Mouse (Mus musculus): Measurements from ENCODE around the gene Tns1. TPM values are rescaled to one million over a fixed set of nuclear protein-coding genes. Genes with fewer than 3 reads are reported as not detected.

The Tns1 gene
- polyA plus RNA-seq, 1 experiment = 400 TPM

GRCm38 (mm10) chr1:73954015-73954408, 170.2 kb downstream of the Tns1 start:
- Histone ChIP-seq H3K27ac (ENCODE audit: insufficient read depth, low read depth, low read length) (no peak overlapping the region), H3K27me3 (replicated peaks; ENCODE audit: control insufficient read depth, insufficient read depth, low read length) (no peaks in the 10 kb centered on the region), H3K4me1 (ENCODE audit: control insufficient read depth, insufficient read depth, low read length) (peaks cover 29% of the 10 kb centered on the region), H3K36me3 (ENCODE audit: control insufficient read depth, insufficient read depth, low read length) (peaks cover 21% of the 10 kb centered on the region), H3K4me3 (ENCODE audit: insufficient read depth, low read depth, low read length) (no peak overlapping the region)
- 68% methylated on average over 6 of the region's 6 CpGs for WGBS
- no peak for TF ChIP-seq CTCF (conservative IDR thresholded peaks at IDR 0.05; ENCODE audit: insufficient read depth, insufficient read length, low read depth, low read length)
- TF ChIP-seq POLR2A (IDR thresholded peaks at IDR 0.05; ENCODE audit: low read depth, low read length) = no peak
- peak; percentile 67 for DNase-seq

- Histone ChIP-seq H3K27ac (ENCODE audit: insufficient read depth, low read depth, low read length) (no peak overlapping the region), H3K4me3 (ENCODE audit: insufficient read depth, low read depth, low read length) (no peak overlapping the region), H3K4me1 (ENCODE audit: control insufficient read depth, insufficient read depth, low read length) (peaks cover 29% of the 10 kb centered on the region), H3K27me3 (replicated peaks; ENCODE audit: control insufficient read depth, insufficient read depth, low read length) (no peaks in the 10 kb centered on the region), H3K36me3 (ENCODE audit: control insufficient read depth, insufficient read depth, low read length) (peaks cover 21% of the 10 kb centered on the region)
- no peak for TF ChIP-seq POLR2A (IDR thresholded peaks at IDR 0.05; ENCODE audit: low read depth, low read length)
- 78% methylated on average over 20 of the region's 20 CpGs for WGBS
- DNase-seq = no peak
These were observed 170.8 kb downstream of the Tns1 start for GRCm38 (mm10) chr1:73953317-73954014.

GRCm38 (mm10) chr1:73952598-73952997, 171.7 kb downstream of the Tns1 start:
- WGBS = 91% methylated on average over 10 of the region's 10 CpGs
- peaks cover 21% of the 10 kb centered on the region for H3K36me3 ChIP-seq (ENCODE audit: control insufficient read depth, insufficient read depth, low read length)

GRCm38 (mm10) chr1:73951178-73951577, 173.1 kb downstream of the Tns1 start:
- H3K4me1 ChIP-seq (ENCODE audit: control insufficient read depth, insufficient read depth, low read length) = peaks cover 12% of the 10 kb centered on the region
- H3K36me3 ChIP-seq (ENCODE audit: control insufficient read depth, insufficient read depth, low read length) = peaks cover 21% of the 10 kb centered on the region
- TF ChIP-seq CTCF (conservative IDR thresholded peaks at IDR 0.05; ENCODE audit: insufficient read depth, insufficient read length, low read depth, low read length) = no peak
- TF ChIP-seq POLR2A (IDR thresholded peaks at IDR 0.05; ENCODE audit: low read depth, low read length) = no peak
- H3K4me3 ChIP-seq (ENCODE audit: insufficient read depth, low read depth, low read length) = no peak overlapping the region
- H3K27ac ChIP-seq (ENCODE audit: insufficient read depth, low read depth, low read length) = 0 out of 2 replicates have a peak overlapping the region, but pooled peaks have one; percentile 5
- 71% methylated on average over 3 of the region's 3 CpGs for WGBS
- no peaks in the 10 kb centered on the region for H3K27me3 ChIP-seq (replicated peaks; ENCODE audit: control insufficient read depth, insufficient read depth, low read length)
- no peak for DNase-seq

More at GRCm38 (mm10) chr1:73952598-73952997, 171.7 kb downstream of the Tns1 start:
- TF ChIP-seq POLR2A (IDR thresholded peaks at IDR 0.05; ENCODE audit: low read depth, low read length) = no peak
- TF ChIP-seq CTCF (conservative IDR thresholded peaks at IDR 0.05; ENCODE audit: insufficient read depth, insufficient read length, low read depth, low read length) = no peak
- no peak overlapping the region for H3K27ac ChIP-seq (ENCODE audit: insufficient read depth, low read depth, low read length)
- no peak overlapping the region for H3K4me3 ChIP-seq (ENCODE audit: insufficient read depth, low read depth, low read length)
- no peak for DNase-seq
- H3K27me3 ChIP-seq (replicated peaks; ENCODE audit: control insufficient read depth, insufficient read depth, low read length) = no peaks in the 10 kb centered on the region
- H3K4me1 ChIP-seq (ENCODE audit: control insufficient read depth, insufficient read depth, low read length) = peaks cover 26% of the 10 kb centered on the region

- no peak for DNase-seq
- Histone ChIP-seq H3K36me3 (ENCODE audit: control insufficient read depth, insufficient read depth, low read length) (peaks cover 25% of the 10 kb centered on the region), H3K27me3 (replicated peaks; ENCODE audit: control insufficient read depth, insufficient read depth, low read length) (no peaks in the 10 kb centered on the region), H3K27ac (ENCODE audit: insufficient read depth, low read depth, low read length) (no peak overlapping the region), H3K4me1 (ENCODE audit: control insufficient read depth, insufficient read depth, low read length) (no peaks in the 10 kb centered on the region; the same call in 1 of the 2 replicates), H3K4me3 (ENCODE audit: insufficient read depth, low read depth, low read length) (no peak overlapping the region)
- TF ChIP-seq CTCF (conservative IDR thresholded peaks at IDR 0.05; ENCODE audit: insufficient read depth, insufficient read length, low read depth, low read length) (no peak), POLR2A (IDR thresholded peaks at IDR 0.05; ENCODE audit: low read depth, low read length) (no peak)
- WGBS = 69% methylated on average over 5 of the region's 5 CpGs
These were observed 175.5 kb downstream of the Tns1 start for GRCm38 (mm10) chr1:73948757-73949156.

- Histone ChIP-seq H3K4me1 (ENCODE audit: control insufficient read depth, insufficient read depth, low read length) (no peaks in the 10 kb centered on the region; the same call in 1 of the 2 replicates), H3K36me3 (ENCODE audit: control insufficient read depth, insufficient read depth, low read length) (peaks cover 17% of the 10 kb centered on the region), H3K27me3 (replicated peaks; ENCODE audit: control insufficient read depth, insufficient read depth, low read length) (no peaks in the 10 kb centered on the region), H3K4me3 (ENCODE audit: insufficient read depth, low read depth, low read length) (no peak overlapping the region), H3K27ac (ENCODE audit: insufficient read depth, low read depth, low read length) (no peak overlapping the region)
- 62% methylated on average over 15 of the region's 15 CpGs for WGBS
- no peak for DNase-seq
- TF ChIP-seq POLR2A (IDR thresholded peaks at IDR 0.05; ENCODE audit: low read depth, low read length) (no peak), CTCF (conservative IDR thresholded peaks at IDR 0.05; ENCODE audit: insufficient read depth, insufficient read length, low read depth, low read length) (no peak)
These were observed 176.5 kb downstream of the Tns1 start for GRCm38 (mm10) chr1:73947525-73948304.

GRCm38 (mm10) chr1:73946701-73947100, 177.5 kb downstream of the Tns1 start:
- Histone ChIP-seq H3K27me3 (replicated peaks; ENCODE audit: control insufficient read depth, insufficient read depth, low read length) (no peaks in the 10 kb centered on the region), H3K27ac (ENCODE audit: insufficient read depth, low read depth, low read length) (no peak overlapping the region), H3K4me1 (ENCODE audit: control insufficient read depth, insufficient read depth, low read length) (no peaks in the 10 kb centered on the region; the same call in 1 of the 2 replicates), H3K36me3 (ENCODE audit: control insufficient read depth, insufficient read depth, low read length) (peaks cover 8% of the 10 kb centered on the region), H3K4me3 (ENCODE audit: insufficient read depth, low read depth, low read length) (no peak overlapping the region)
- no peak for DNase-seq
- WGBS = 55% methylated on average over 7 of the region's 7 CpGs
- TF ChIP-seq CTCF (conservative IDR thresholded peaks at IDR 0.05; ENCODE audit: insufficient read depth, insufficient read length, low read depth, low read length) = no peak
